Mouse (Mus musculus) C2C12 (cell line): ENCODE results near the gene Irf9.

Experiments used
- CTCF ChIP-seq: IDR thresholded peaks from one replicate; pipeline ENCODE4 v1.5.1; 2011; ENCODE audit not compliant: control insufficient read depth, insufficient read depth, insufficient read length
- MAX ChIP-seq: IDR thresholded peaks from one replicate; pipeline ENCODE4 v1.6.1; 2011; ENCODE audit warnings: mild to moderate bottlenecking, control low read depth
- MYOD1 ChIP-seq: IDR thresholded peaks from one replicate; pipeline ENCODE4 v1.6.1; 2011; ENCODE audit warnings: low read depth; ENCODE audit not compliant: control insufficient read depth, insufficient read length

DNA sequence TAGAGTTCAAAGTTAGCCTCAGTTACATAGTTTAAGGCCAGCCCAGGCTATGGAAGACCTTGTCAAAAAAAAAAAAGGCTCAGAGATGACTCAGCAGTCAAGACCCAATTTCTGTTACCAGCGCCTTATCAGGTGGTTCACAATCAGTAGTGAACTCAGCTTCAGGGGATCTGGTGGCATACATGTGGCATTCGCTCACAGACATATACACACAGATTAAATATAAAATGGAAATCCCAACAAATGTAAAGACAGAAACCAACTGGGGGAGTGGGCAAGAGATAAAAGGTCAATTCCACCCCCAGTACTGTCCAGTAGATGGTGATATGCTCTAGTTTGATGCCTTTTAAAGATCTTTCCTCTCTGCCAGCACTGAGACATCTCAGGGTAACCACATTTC is 17.2 kb upstream of the Irf9 start:
- TF ChIP-seq CTCF (no peak), MAX (no peak), MYOD1 (no peak)
